Mouse (Mus musculus): ENCODE measurements at regions not wholly inside any gene's neighbourhood (a gene's known extent, or its start where the extent isn't known, plus 50 kb on each side); places are given as distances from the start of the nearest gene placed in this dataset.

GRCm38 (mm10) chr7:117918206-117918995 is 197.6 kb downstream of the Rps15a start:
- no peak for TF ChIP-seq POLR2A (IDR thresholded peaks at IDR 0.05; ENCODE audit: control insufficient read depth, extremely low read depth, insufficient read depth, low read length, poor library complexity)
- TF ChIP-seq CTCF (IDR thresholded peaks at IDR 0.05; ENCODE audit: borderline replicate concordance, control insufficient read depth, extremely low read depth, insufficient read depth, low read length, poor library complexity), result no peak

Data from thymus, adult 2 months (tissue).